Mouse (Mus musculus): ENCODE data around the gene Hif3a. TPM values are rescaled to one million over a fixed set of nuclear protein-coding genes. Genes with fewer than 3 reads are reported as not detected.

Gene Hif3a
- polyA plus RNA-seq, 1 experiment from 2014 or later: 31.6 TPM

DNA sequence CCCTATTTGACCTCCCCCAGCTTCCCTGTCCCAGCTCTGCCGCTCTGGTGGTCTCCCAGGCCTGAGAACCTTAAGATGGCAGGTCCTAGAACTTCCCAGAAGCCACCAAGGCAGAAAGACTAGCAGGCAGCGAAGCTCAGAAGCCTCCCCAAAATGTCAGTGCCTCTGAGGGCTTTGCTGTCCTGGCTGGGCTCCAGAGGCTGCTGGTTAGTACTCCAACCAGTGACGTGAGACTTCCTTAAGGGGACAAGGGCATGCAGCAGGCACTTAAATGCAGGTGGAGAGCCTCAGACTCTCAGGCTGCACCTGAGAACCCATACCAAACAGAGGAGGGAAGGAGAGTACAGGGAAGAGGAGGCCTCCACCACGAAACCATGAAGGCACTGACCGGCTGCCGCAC, 38.1 kb downstream of the Hif3a start:
- Histone ChIP-seq H3K27me3 (ENCODE audit: control insufficient read depth, insufficient read depth, low read length) (no peaks in the 10 kb centered on the region), H3K4me2 (no peak overlapping the region), H3K4me3 (ENCODE audit: low read depth, low read length) (no peak overlapping the region), H3K9me3 (replicated peaks; ENCODE audit: control insufficient read depth, low read length) (no peaks in the 10 kb centered on the region), H3K27ac (ENCODE audit: low read depth, low read length) (peak overlapping the region; percentile 51), H3K9ac (ENCODE audit: low read depth, low read length) (peak overlapping the region; percentile 2), H3K36me3 (ENCODE audit: control insufficient read depth, insufficient read depth, low read length) (peaks cover 26% of the 10 kb centered on the region), H3K4me1 (ENCODE audit: control insufficient read depth, insufficient read depth, low read length) (peaks cover 48% of the 10 kb centered on the region)
- ATAC-seq (replicated peaks; ENCODE audit: insufficient number of reproducible peaks, low FRiP score, low TSS enrichment): no peak
- 80% methylated on average over 6 of the region's 6 CpGs for WGBS (ENCODE audit: insufficient replicate concordance)

DNA sequence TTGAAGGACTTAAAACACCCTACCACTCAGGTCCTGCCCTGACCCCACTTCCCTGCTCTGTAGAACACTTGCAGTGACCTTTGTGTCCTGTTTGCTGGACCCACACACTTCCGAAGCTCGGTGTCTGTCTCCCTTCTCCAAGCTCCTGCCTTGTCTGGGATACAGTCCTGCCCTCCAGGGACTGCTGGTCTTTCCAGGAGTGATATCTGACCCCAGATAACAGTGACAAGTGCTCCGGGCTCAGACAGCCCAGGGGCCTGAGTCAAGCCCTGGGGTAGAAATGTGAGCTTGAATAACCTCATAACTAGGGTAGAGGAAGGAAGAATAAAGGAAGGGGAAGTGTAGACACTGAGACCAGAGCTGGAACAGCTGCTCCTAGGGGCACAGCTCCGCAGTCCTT, 38.5 kb downstream of the Hif3a start:
- peaks cover 28% of the 10 kb centered on the region for H3K36me3 ChIP-seq (ENCODE audit: control insufficient read depth, insufficient read depth, low read length)
- H3K9ac ChIP-seq (ENCODE audit: low read depth, low read length): peak overlapping the region; percentile 2; the same call in 1 of the 2 replicates
- H3K27me3 ChIP-seq (ENCODE audit: control insufficient read depth, insufficient read depth, low read length): no peaks in the 10 kb centered on the region
- no peak overlapping the region for H3K4me2 ChIP-seq
- peak overlapping the region; percentile 51 for H3K27ac ChIP-seq (ENCODE audit: low read depth, low read length)
- 38% methylated on average over 4 of the region's 4 CpGs for WGBS (ENCODE audit: insufficient replicate concordance)
- no peaks in the 10 kb centered on the region for H3K9me3 ChIP-seq (replicated peaks; ENCODE audit: control insufficient read depth, low read length)
- peaks cover 48% of the 10 kb centered on the region for H3K4me1 ChIP-seq (ENCODE audit: control insufficient read depth, insufficient read depth, low read length)
- H3K4me3 ChIP-seq (ENCODE audit: low read depth, low read length): no peak overlapping the region
- no peak for ATAC-seq (replicated peaks; ENCODE audit: insufficient number of reproducible peaks, low FRiP score, low TSS enrichment)

DNA sequence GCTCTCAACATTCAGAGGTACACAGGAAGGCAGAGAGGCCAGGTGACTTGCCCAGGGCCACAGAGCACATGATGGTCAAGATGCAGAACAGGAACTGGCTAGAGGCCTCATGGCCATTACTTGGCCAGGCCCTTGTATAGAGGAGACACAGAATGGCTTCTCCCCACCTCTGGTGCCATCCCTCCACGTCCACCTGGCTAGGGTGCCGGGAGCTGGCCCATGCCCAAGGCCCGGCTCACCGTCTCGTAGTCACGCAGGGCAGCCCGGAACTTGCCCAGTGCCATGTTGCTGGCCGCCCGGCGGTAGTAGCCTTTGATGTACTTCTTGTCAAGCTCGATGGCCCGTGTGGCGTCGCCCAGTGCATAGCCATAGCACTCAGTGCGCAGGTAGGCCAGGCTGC, 40.1 kb downstream of the Hif3a start:
- Histone ChIP-seq H3K9me3 (replicated peaks; ENCODE audit: control insufficient read depth, low read length) (no peaks in the 10 kb centered on the region), H3K27me3 (ENCODE audit: control insufficient read depth, insufficient read depth, low read length) (no peaks in the 10 kb centered on the region), H3K9ac (ENCODE audit: low read depth, low read length) (no peak overlapping the region), H3K4me2 (no peak overlapping the region), H3K27ac (ENCODE audit: low read depth, low read length) (no peak overlapping the region), H3K4me1 (ENCODE audit: control insufficient read depth, insufficient read depth, low read length) (peaks cover 50% of the 10 kb centered on the region), H3K4me3 (ENCODE audit: low read depth, low read length) (no peak overlapping the region), H3K36me3 (ENCODE audit: control insufficient read depth, insufficient read depth, low read length) (peaks cover 33% of the 10 kb centered on the region)
- ATAC-seq (replicated peaks; ENCODE audit: insufficient number of reproducible peaks, low FRiP score, low TSS enrichment): no peak
- 95% methylated on average over 15 of the region's 15 CpGs for WGBS (ENCODE audit: insufficient replicate concordance)

DNA sequence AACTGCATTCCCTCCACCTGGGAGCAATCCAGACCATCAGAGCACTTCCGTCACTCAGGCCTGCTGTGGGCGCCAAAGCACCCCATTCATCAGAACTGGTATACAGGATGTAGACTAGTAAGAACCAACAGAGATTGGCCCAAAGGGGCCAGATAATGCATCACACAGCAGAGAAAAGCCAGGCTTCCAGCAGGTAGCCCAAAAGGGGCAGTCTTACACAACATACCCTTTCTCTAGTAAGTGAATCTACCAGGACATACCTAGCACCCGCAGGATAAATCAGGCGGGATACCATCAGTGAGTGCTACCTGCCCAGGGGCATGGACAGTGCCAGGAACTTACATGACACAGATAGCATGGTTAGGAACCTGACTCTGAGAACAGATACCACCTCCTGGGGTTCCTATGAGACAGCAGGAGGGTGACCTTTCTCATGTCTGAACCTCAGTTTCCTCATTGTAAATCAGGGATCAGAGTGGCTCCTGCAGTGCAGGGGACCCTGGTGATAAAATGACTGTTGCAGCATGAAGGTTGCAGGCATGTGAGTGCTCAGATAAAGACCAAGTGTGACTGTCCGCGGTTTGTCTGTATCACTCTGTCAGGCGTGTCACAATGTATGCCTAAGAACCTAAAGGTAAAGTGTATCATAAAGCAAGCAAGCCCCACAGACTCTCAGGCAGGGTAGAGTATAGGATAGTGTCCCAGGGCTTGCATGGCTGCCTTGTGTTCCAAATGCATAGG, 42.6 kb downstream of the Hif3a start:
- Histone ChIP-seq H3K4me2 (no peak overlapping the region), H3K9ac (ENCODE audit: low read depth, low read length) (no peak overlapping the region), H3K27ac (ENCODE audit: low read depth, low read length) (no peak overlapping the region), H3K4me1 (ENCODE audit: control insufficient read depth, insufficient read depth, low read length) (peaks cover 25% of the 10 kb centered on the region), H3K36me3 (ENCODE audit: control insufficient read depth, insufficient read depth, low read length) (peaks cover 48% of the 10 kb centered on the region), H3K27me3 (ENCODE audit: control insufficient read depth, insufficient read depth, low read length) (no peaks in the 10 kb centered on the region), H3K9me3 (replicated peaks; ENCODE audit: control insufficient read depth, low read length) (no peaks in the 10 kb centered on the region), H3K4me3 (ENCODE audit: low read depth, low read length) (no peak overlapping the region)
- 84% methylated on average over 7 of the region's 7 CpGs for WGBS (ENCODE audit: insufficient replicate concordance)
- no peak for ATAC-seq (replicated peaks; ENCODE audit: insufficient number of reproducible peaks, low FRiP score, low TSS enrichment)

DNA sequence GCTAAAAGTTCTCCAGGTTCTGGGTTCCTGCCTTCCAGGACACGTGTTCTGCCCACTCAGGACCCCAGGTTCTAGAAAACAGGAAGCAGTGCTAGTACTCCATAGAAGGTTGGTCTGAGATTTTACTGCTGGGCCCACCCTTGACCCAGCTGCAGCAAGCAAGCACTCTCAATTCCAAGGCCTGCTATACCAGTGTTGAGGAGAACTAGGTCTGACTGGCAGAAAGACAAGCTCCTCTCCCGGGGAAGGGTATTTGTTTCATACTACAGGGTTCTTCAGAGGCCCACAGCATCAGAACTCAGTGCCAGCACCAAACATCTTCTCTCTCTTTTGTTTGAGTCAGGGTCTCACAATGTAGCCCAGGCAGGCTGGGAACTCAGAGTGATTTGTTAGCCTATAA, 44.3 kb downstream of the Hif3a start:
- Histone ChIP-seq H3K9me3 (replicated peaks; ENCODE audit: control insufficient read depth, low read length) (no peaks in the 10 kb centered on the region), H3K9ac (ENCODE audit: low read depth, low read length) (no peak overlapping the region), H3K4me2 (no peak overlapping the region), H3K36me3 (ENCODE audit: control insufficient read depth, insufficient read depth, low read length) (peaks cover 60% of the 10 kb centered on the region), H3K4me3 (ENCODE audit: low read depth, low read length) (no peak overlapping the region), H3K27me3 (ENCODE audit: control insufficient read depth, insufficient read depth, low read length) (no peaks in the 10 kb centered on the region), H3K4me1 (ENCODE audit: control insufficient read depth, insufficient read depth, low read length) (peaks cover 9% of the 10 kb centered on the region; the same call in 1 of the 2 replicates), H3K27ac (ENCODE audit: low read depth, low read length) (no peak overlapping the region)
- ATAC-seq (replicated peaks; ENCODE audit: insufficient number of reproducible peaks, low FRiP score, low TSS enrichment): no peak
- WGBS (ENCODE audit: insufficient replicate concordance): 89% methylated on average over 2 of the region's 2 CpGs

DNA sequence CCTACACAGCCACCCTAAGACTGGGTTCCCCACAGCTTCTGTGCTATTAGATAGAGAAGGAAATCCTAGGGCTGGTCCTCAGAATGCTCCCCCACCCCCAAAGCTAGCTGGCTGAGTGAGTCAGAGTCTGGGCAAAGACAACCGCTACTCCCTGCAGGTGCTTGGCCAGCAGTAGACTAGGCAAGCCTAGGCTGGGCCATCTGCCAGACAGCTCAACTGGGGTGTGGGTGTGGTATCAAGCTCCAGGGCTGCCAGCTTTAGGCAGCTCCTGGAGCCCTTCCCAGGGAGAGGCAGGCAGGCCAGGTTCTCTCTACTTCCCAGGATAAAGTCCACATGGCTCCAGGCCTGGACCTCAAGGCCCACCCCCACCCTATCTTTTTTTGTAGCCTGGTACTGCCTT, 45.2 kb downstream of the Hif3a start:
- no peak overlapping the region for H3K27ac ChIP-seq (ENCODE audit: low read depth, low read length)

DNA sequence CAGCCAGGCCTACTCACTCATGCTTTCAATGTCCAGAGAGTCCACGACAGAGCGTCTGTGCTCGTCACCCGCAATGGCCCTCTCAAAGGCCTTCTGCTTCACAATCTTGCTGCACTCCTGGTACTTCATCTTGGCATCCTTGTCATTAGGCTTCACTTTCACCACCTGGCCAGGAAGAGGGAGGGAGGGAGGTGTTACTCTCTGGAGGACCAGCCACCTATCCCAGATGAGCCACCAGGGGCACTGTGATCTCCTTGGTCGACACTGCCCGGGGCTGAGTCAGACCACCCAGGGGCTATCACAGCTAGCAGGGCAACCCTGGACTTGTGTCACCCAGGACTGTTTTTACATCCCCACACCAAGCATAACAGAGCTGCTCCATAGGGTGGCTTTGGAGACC, 46.8 kb downstream of the Hif3a start:
- no peaks in the 10 kb centered on the region for H3K9me3 ChIP-seq (replicated peaks; ENCODE audit: control insufficient read depth, low read length)
- no peak overlapping the region for H3K4me2 ChIP-seq
- WGBS (ENCODE audit: insufficient replicate concordance): 84% methylated on average over 6 of the region's 6 CpGs
- no peaks in the 10 kb centered on the region for H3K27me3 ChIP-seq (ENCODE audit: control insufficient read depth, insufficient read depth, low read length)
- H3K27ac ChIP-seq (ENCODE audit: low read depth, low read length): no peak overlapping the region
- H3K9ac ChIP-seq (ENCODE audit: low read depth, low read length): no peak overlapping the region
- H3K36me3 ChIP-seq (ENCODE audit: control insufficient read depth, insufficient read depth, low read length): peaks cover 60% of the 10 kb centered on the region
- peaks cover 2% of the 10 kb centered on the region; the same call in 1 of the 2 replicates for H3K4me1 ChIP-seq (ENCODE audit: control insufficient read depth, insufficient read depth, low read length)
- no peak overlapping the region for H3K4me3 ChIP-seq (ENCODE audit: low read depth, low read length)
- ATAC-seq (replicated peaks; ENCODE audit: insufficient number of reproducible peaks, low FRiP score, low TSS enrichment): no peak

More for the DNA sequence above, 45.2 kb downstream of the Hif3a start:
- 0 out of 2 replicates have a peak, but pooled peaks have one; percentile 11 for ATAC-seq (replicated peaks; ENCODE audit: insufficient number of reproducible peaks, low FRiP score, low TSS enrichment)
- no peaks in the 10 kb centered on the region for H3K9me3 ChIP-seq (replicated peaks; ENCODE audit: control insufficient read depth, low read length)
- no peak overlapping the region for H3K4me2 ChIP-seq
- no peaks in the 10 kb centered on the region for H3K27me3 ChIP-seq (ENCODE audit: control insufficient read depth, insufficient read depth, low read length)
- H3K4me3 ChIP-seq (ENCODE audit: low read depth, low read length): no peak overlapping the region
- whole genome bisulfite sequencing (ENCODE audit: insufficient replicate concordance): 68% methylated on average over 1 of the region's 1 CpGs
- no peak overlapping the region for H3K9ac ChIP-seq (ENCODE audit: low read depth, low read length)
- peaks cover 62% of the 10 kb centered on the region for H3K36me3 ChIP-seq (ENCODE audit: control insufficient read depth, insufficient read depth, low read length)
- peaks cover 2% of the 10 kb centered on the region; the same call in 1 of the 2 replicates for H3K4me1 ChIP-seq (ENCODE audit: control insufficient read depth, insufficient read depth, low read length)

DNA sequence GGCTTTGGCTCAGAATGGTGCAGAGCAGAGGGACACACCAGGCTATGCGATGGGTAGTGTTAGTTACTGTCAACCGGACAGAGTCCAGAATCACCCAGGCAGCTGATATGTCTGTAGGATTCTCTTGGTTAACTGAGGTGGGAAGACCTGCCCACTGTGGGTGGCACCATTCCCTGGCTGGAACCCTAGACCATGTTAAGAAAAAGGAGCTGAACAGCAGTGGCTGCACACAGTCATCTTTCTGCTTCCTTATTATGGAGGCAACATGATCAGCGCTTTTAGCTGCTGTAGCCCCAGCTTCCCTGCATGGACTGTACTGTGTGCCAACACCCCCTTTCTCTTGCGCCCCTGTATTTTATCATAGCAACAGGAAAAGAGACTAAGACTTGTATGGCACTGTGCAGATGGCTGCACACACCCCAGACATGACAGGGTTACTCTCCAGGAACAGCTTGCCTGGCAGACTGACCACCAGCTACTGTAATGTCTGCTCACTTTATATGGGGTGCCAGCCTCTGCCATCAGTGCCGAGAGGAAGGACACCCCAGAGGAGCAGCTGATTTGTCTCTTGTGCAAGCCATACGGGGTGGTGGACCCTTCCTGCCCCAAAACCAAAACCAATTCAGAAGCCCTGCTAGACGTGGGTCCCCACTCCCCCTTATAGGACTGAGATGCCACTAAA, 50.2 kb downstream of the Hif3a start:
- 90% methylated on average over 7 of the region's 7 CpGs for WGBS (ENCODE audit: insufficient replicate concordance)
- Histone ChIP-seq H3K4me3 (ENCODE audit: low read depth, low read length) (no peak overlapping the region), H3K27me3 (ENCODE audit: control insufficient read depth, insufficient read depth, low read length) (no peaks in the 10 kb centered on the region), H3K36me3 (ENCODE audit: control insufficient read depth, insufficient read depth, low read length) (peaks cover 64% of the 10 kb centered on the region), H3K27ac (ENCODE audit: low read depth, low read length) (no peak overlapping the region; the same call in 1 of the 2 replicates), H3K9me3 (replicated peaks; ENCODE audit: control insufficient read depth, low read length) (no peaks in the 10 kb centered on the region), H3K9ac (ENCODE audit: low read depth, low read length) (no peak overlapping the region), H3K4me1 (ENCODE audit: control insufficient read depth, insufficient read depth, low read length) (no peaks in the 10 kb centered on the region), H3K4me2 (no peak overlapping the region)
- ATAC-seq (replicated peaks; ENCODE audit: insufficient number of reproducible peaks, low FRiP score, low TSS enrichment): no peak

All from heart, embryonic 11.5 days (tissue).